Mouse (Mus musculus) embryonic facial prominence, embryonic 14.5 days (tissue): ENCODE data around the gene Apobec3. TPM values are rescaled to one million over a fixed set of nuclear protein-coding genes. Genes with fewer than 3 reads are reported as not detected.
"Not testable (repeated sequence)": the region's sequence is repeated elsewhere in the genome, so short reads cannot be mapped to it uniquely, and the experiment has no call there.

Source experiments
- ATAC-seq: fragments of 200-750 bp; cut with Nextera tagmentation; 2 replicates; pipeline ENCODE4 v1.8.0; 2017; ENCODE audit warnings: low read depth, moderate number of reproducible peaks, moderate TSS enrichment
- DNase-seq: peaks from one replicate; pipeline ENCODE4 v3.0.0-alpha.2; 2015; ENCODE audit warnings: low spot score
- H3K27ac ChIP-seq: fragments of 300-500 bp; sonication (generic); replicated peaks from 2 replicates; pipeline ENCODE4 v1.5.1; 2014; ENCODE audit warnings: low read depth, mild to moderate bottlenecking, low read length, moderate library complexity
- H3K27me3 ChIP-seq: fragments of 300-500 bp; sonication (generic); replicated peaks from 2 replicates; pipeline ENCODE4 v1.6.1; 2014; ENCODE audit warnings: low read length; ENCODE audit not compliant: control insufficient read depth, insufficient read depth
- H3K36me3 ChIP-seq: fragments of 300-500 bp; sonication (generic); 2 replicates; pipeline ENCODE4 v1.6.1; 2014; ENCODE audit warnings: low read length, mixed read lengths; ENCODE audit not compliant: control insufficient read depth, insufficient read depth
- H3K4me1 ChIP-seq: fragments of 300-500 bp; sonication (generic); 2 replicates; pipeline ENCODE4 v1.6.1; 2014; ENCODE audit warnings: antibody characterized with exemption, low read length; ENCODE audit not compliant: control insufficient read depth, insufficient read depth
- H3K4me2 ChIP-seq: fragments of 300-500 bp; sonication (generic); 2 replicates; pipeline ENCODE4 v1.6.1; 2014; ENCODE audit warnings: low read depth, mild to moderate bottlenecking, low read length, moderate library complexity, mixed read lengths
- H3K4me3 ChIP-seq: fragments of 300-500 bp; sonication (generic); 2 replicates; pipeline ENCODE4 v1.5.1; 2014; ENCODE audit warnings: low read depth, mild to moderate bottlenecking, low read length
- H3K9ac ChIP-seq: fragments of 300-500 bp; sonication (generic); 2 replicates; pipeline ENCODE4 v1.6.1; 2014; ENCODE audit warnings: low read depth, mild to moderate bottlenecking, low read length, moderate library complexity, mixed read lengths
- H3K9me3 ChIP-seq: fragments of 300-500 bp; sonication (generic); 2 replicates; pipeline ENCODE4 v1.6.1; 2016; ENCODE audit warnings: low read length; ENCODE audit not compliant: control insufficient read depth
- WGBS: fragments of 180-500 bp; shearing (Covaris S2); extraction: QIAGEN DNeasy Blood & Tissue Kit; methylation state at CpG from one replicate; pipeline ENCODE4 v1.1.7; 2014; 5-methylcytosine and 5-hydroxymethylcytosine counted together
- polyA plus RNA-seq: library from polyadenylated mRNA; unstranded; fragments of >200 nt; fragmentation: Nextera tagmentation; extraction: Ambion mirVana; gene quantifications from 2 replicates; pipeline ENCODE4 v1.2.1, GENCODE M21; 2014

Gene Apobec3
- polyA plus RNA-seq, 1 experiment from 2014 or later = 17.3 TPM

DNA sequence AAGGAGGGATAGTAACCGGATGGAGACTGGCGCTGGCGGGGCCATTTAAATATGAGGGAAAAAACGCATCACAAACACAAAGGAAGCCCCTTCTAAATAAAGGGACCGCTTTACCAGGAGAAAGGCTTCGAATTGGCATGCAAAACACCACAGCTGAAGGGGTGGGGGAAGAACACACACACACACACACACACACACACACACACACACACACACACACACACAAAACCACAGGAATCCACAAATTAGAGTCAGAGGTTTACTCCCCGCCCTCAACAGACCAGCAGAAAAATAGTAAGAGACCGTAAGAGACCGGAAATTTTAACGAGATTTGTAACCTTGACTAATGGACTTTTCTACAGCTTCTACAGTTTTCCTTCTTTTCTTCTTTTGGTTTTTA lies 43.3 kb downstream of the Apobec3 start:
- Histone ChIP-seq H3K4me2 (peak overlapping the region; percentile 83), H3K27ac (no peak overlapping the region), H3K9me3 (no peaks in the 10 kb centered on the region), H3K4me1 (peaks cover 7% of the 10 kb centered on the region; the same call in 1 of the 2 replicates), H3K4me3 (peak overlapping the region; percentile 2; the same call in 1 of the 2 replicates), H3K36me3 (no peaks in the 10 kb centered on the region), H3K27me3 (peaks cover 26% of the 10 kb centered on the region), H3K9ac (no peak overlapping the region)
- ATAC-seq (no peak), DNase-seq (no peak)
- 4% methylated on average over 10 of the region's 10 CpGs for WGBS

DNA sequence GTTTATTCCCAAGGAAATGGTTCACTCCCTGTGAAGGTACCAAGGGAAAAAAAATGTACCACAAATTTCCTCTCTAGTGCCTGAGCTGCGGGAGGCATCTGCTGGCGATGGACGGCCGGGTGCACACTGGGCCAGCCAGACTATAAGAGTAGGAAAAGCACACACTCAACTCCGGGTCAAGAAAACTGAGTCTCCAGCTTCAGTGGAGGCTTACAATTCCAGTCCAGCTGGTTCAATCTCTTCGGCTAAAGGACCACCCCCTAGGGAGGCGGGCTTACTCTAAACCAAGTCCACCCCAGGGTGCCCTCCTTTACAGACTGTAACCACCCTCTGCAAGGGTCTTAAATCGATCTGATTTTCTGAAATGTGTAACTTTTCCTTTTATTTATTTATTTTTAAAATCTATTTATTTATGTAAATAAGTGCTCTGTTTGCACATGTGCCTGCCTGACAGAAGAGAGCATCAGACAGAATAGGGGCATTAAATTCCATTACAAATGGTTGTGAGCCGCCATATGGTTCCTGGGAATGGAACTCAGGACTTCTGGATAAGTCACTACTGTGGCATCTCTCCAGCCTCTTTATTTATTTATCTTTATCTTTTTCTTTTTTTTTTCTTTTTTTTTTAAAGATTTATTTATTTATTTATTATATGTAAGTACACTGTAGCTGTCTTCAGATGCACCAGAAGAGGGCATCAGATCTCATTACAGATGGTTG lies 44.4 kb downstream of the Apobec3 start:
- H3K9ac ChIP-seq = no peak overlapping the region
- H3K36me3 ChIP-seq = no peaks in the 10 kb centered on the region
- 18% methylated on average over 9 of the region's 9 CpGs for WGBS
- no peak overlapping the region for H3K27ac ChIP-seq
- DNase-seq (no peak), ATAC-seq (no peak; the same call in 1 of the 2 replicates)
- no peak overlapping the region for H3K4me3 ChIP-seq
- peaks cover 26% of the 10 kb centered on the region for H3K27me3 ChIP-seq
- no peaks in the 10 kb centered on the region for H3K9me3 ChIP-seq
- H3K4me2 ChIP-seq = no peak overlapping the region
- peaks cover 7% of the 10 kb centered on the region; the same call in 1 of the 2 replicates for H3K4me1 ChIP-seq

DNA sequence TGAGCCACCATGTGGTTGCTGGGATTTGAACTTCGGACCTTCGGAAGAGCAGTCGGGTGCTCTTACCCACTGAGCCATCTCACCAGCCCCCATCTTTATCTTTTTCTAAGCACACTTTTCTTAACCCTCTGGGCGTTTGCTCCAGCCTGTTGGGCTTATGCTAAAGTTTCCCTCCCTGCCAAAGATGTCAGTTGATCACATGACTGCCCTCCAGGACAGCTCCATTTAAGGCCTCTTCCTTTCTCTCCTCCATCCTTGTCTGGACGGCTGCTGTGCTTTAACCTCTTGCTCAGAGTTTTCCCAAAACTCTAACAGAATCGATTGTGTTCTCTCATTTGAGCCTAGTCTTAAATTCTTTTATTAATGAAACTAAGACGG lies 44.9 kb downstream of the Apobec3 start:
- DNase-seq (no peak), ATAC-seq (no peak)
- Histone ChIP-seq H3K9ac (no peak overlapping the region), H3K27me3 (peaks cover 26% of the 10 kb centered on the region), H3K36me3 (no peaks in the 10 kb centered on the region), H3K4me3 (no peak overlapping the region), H3K4me2 (no peak overlapping the region), H3K4me1 (peaks cover 7% of the 10 kb centered on the region; the same call in 1 of the 2 replicates), H3K27ac (no peak overlapping the region), H3K9me3 (no peaks in the 10 kb centered on the region)
- 74% methylated on average over 7 of the region's 7 CpGs for WGBS

DNA sequence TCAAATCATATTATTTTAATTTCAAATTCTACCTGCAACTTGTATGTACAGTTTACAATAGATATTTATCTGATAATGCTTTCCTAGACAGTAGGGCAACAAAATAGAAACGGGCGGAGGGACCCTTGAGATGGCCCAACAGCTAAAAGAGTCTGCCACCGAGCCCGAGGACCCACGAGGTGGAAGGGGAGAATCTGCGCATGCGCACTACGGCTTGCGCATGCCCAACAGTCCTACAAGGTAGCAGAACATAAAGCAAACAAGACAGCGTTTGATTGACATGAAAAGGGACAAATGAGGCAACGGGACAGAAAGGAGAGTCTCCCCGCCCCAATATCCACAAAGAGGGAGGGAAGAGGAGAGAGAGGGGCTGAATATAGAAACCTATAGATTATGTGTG lies 47.6 kb downstream of the Apobec3 start:
- Histone ChIP-seq H3K9me3 (no peaks in the 10 kb centered on the region), H3K9ac (no peak overlapping the region), H3K36me3 (no peaks in the 10 kb centered on the region), H3K4me1 (peaks cover 7% of the 10 kb centered on the region; the same call in 1 of the 2 replicates), H3K4me3 (no peak overlapping the region), H3K27ac (no peak overlapping the region), H3K4me2 (no peak overlapping the region), H3K27me3 (peaks cover 2% of the 10 kb centered on the region)
- WGBS = 90% methylated on average over 12 of the region's 12 CpGs
- DNase-seq (no peak), ATAC-seq (no peak)

DNA sequence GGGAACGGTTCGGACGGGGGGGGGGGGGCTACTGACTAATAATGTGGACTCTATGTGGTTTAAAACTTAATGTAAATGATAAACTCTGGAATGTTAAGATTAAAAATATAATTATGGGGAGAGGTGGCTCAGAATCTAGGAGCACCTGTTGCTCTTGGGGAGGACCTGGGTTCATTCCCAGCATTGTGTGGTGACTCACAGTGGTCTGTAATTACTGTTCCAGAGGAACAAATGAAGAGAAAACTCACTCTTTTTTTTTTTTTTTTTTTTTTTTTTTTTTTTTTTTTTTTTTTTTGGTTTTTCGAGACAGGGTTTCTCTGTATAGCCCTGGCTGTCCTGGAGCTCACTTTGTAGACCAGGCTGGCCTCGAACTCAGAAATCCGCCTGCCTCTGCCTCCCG lies 48.0 kb downstream of the Apobec3 start:
- not testable (repeated sequence) for H3K4me2 ChIP-seq, H3K27ac ChIP-seq, ATAC-seq, DNase-seq, H3K9ac ChIP-seq, H3K36me3 ChIP-seq, H3K4me3 ChIP-seq, H3K9me3 ChIP-seq, H3K4me1 ChIP-seq, H3K27me3 ChIP-seq
- WGBS = 84% methylated on average over 4 of the region's 7 CpGs

DNA sequence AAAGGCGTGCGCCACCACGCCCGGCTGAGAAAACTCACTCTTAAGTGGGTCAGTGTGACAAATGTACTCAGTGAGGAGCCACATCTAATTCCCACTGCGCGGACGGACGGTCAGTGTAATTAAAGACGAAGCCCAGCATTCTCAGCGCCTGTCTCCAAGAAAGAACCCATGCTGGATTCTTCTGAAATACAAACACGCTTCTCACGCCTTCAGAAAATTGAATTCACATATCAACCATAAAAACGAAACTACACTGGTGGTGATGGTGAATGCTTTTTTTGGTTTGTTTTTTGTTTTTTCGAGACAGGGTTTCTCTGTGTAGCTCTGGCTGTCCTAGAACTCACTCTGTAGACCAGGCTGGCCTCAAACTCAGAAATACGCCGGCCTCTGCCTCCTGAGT lies 48.5 kb downstream of the Apobec3 start:
- H3K9ac ChIP-seq = no peak overlapping the region
- H3K9me3 ChIP-seq = no peaks in the 10 kb centered on the region
- H3K4me1 ChIP-seq = no peaks in the 10 kb centered on the region
- H3K36me3 ChIP-seq = no peaks in the 10 kb centered on the region
- no peak overlapping the region for H3K4me3 ChIP-seq
- ATAC-seq (no peak), DNase-seq (no peak)
- H3K27ac ChIP-seq = no peak overlapping the region
- no peak overlapping the region for H3K4me2 ChIP-seq
- no peaks in the 10 kb centered on the region; the same call in 1 of the 2 replicates for H3K27me3 ChIP-seq
- WGBS = 85% methylated on average over 16 of the region's 16 CpGs

DNA sequence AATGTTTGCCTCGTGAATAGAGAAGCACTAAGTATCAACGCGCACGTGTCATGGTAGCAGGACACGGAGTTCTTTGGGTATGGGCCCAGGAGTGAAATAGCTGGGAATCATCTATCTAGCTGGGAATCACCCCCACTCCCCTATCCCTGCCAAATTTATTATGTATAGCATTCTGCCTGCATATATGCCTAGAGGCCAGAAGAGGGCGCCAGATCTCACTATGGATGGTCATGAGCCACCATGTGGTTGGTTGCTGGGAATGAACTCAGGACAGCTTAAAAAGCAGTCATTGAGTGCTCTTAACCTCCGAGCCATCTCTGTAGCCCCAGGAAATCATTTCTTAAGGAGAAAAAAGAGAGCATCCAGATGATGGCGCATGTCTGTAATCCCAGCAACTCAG lies 49.5 kb downstream of the Apobec3 start:
- WGBS = 24% methylated on average over 8 of the region's 8 CpGs

GRCm38 (mm10) chr15:79942541-79942940 lies 51.1 kb downstream of the Apobec3 start:
- WGBS = 87% methylated on average over 6 of the region's 6 CpGs
- H3K4me3 ChIP-seq = no peak overlapping the region
- H3K4me2 ChIP-seq = no peak overlapping the region
- DNase-seq (no peak), ATAC-seq (no peak)
- H3K9ac ChIP-seq = no peak overlapping the region
- no peaks in the 10 kb centered on the region for H3K27me3 ChIP-seq
- H3K4me1 ChIP-seq = no peaks in the 10 kb centered on the region
- no peak overlapping the region for H3K27ac ChIP-seq
- H3K9me3 ChIP-seq = no peaks in the 10 kb centered on the region
- no peaks in the 10 kb centered on the region for H3K36me3 ChIP-seq

More for the DNA sequence above, 49.5 kb downstream of the Apobec3 start:
- Histone ChIP-seq H3K9me3 (no peaks in the 10 kb centered on the region), H3K36me3 (no peaks in the 10 kb centered on the region), H3K4me1 (no peaks in the 10 kb centered on the region), H3K27ac (no peak overlapping the region), H3K27me3 (no peaks in the 10 kb centered on the region; the same call in 1 of the 2 replicates), H3K9ac (no peak overlapping the region), H3K4me2 (no peak overlapping the region), H3K4me3 (no peak overlapping the region)
- ATAC-seq (no peak), DNase-seq (no peak)

DNA sequence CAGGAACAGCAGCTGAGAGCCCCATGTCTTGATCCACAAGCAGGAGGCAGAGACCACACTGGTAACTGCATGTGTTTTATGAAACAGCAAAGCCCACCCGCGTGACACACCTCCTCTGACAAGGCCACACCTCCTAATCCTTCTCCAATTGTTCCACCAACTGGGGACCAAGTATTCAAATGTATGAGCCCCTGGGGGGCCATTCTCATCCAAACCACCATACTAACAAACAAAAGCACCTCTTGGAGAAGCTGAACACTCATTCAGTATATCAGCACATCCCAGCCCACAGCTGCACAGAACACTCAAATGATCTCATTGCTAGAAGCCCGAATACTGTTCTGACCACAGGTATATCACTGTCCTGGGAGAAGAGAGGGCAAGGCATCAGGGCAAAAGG lies 52.1 kb downstream of the Apobec3 start:
- no peak for ATAC-seq
- 88% methylated on average over 3 of the region's 3 CpGs for WGBS
- Histone ChIP-seq H3K9me3 (no peaks in the 10 kb centered on the region), H3K27me3 (no peaks in the 10 kb centered on the region), H3K9ac (no peak overlapping the region), H3K27ac (no peak overlapping the region), H3K4me1 (no peaks in the 10 kb centered on the region), H3K36me3 (no peaks in the 10 kb centered on the region), H3K4me3 (no peak overlapping the region), H3K4me2 (no peak overlapping the region)
- no peak for DNase-seq
